Mouse (Mus musculus): ENCODE data around the gene Cass4.

The Cass4 gene

DNA sequence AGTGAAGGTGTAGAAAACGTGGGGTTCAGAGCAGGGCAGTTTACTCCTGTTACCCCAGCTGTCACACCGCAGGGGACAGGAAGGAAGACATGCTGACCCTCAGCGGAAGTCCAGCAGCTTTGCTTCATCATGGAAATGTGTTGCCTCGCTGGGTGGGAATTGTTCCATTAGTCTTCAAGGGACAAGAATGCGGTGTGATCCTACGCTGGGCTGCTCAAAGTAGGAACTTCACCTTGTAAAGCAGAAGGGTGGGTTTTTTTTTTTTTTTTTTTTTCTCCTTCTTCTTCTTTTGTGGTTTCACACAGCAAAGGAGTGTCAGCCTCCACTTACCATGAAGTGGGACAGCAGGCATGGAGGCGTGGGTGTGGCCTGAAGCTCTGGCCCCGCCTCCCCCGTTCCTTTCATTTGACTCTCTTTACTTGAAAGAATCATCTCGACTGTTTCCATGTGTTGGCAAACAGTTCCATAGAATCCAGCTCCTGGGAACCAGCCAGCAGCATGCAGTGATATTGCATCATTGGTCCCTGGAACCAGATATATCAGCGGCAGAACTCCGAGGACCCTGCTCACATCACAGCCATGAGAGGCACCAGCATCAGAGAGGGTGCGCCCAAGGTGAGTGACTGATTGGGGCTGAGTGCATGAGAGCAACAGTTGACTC lies at the start of gene Cass4:
Gene Cass4 (plus strand): TSS at position 404 of the 661 bp plus-strand sequence.
- DNase-seq, result no peak

DNA sequence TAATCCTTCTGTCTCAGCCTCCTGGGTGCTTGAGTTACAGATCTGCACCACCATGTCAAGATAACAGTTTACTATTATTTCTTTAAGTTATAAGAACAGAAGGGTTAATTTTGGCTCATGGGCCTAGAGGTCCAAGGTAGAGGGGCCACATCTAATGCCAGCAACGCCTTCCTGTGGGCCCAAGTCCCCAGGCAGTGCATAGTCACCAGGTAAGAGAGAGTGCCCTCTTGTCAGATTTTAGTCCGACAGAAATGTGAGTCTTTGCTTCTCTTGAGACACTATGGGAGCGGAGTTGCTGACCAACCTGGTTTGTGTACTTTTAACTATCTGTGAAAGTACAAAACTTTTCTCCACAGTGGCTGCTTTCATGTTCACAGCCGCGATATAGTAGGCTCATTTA lies 48.9 kb upstream of the Cass4 start:
- DNase-seq, result no peak

DNA sequence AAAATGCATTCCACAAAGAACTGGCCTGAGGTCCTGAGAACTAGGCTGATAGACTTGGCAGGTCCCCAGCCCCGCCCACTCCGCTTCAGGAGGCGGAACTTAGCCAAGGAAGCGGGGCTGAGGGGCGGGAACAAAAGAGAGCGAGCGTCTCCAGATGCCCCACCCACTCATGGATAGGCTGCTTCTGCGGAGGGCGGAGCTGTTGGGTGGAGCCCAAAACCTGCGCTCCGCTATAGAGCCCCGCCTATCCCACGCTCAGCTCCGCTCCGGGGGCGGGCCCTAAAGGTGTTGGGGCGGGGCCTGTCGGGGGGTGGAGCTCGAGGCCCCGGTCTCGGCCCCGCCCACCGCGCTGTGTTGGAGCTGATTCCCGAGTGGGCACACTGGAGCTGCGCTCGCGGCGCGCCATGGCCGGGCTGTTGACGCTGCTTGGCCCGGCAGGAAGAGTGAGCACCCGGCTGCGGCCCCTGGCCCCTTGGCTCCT lies 48.3 kb upstream of the Cass4 start, which contains the start of gene Fam210b:
Gene Fam210b (plus strand): TSS at position 308 of the 481 bp plus-strand sequence.
- peak; percentile 90 to 92 for DNase-seq

GRCm38 (mm10) chr2:172346034-172346929 lies 47.3 kb upstream of the Cass4 start:
- peak; percentile 41 to 42 for DNase-seq

DNA sequence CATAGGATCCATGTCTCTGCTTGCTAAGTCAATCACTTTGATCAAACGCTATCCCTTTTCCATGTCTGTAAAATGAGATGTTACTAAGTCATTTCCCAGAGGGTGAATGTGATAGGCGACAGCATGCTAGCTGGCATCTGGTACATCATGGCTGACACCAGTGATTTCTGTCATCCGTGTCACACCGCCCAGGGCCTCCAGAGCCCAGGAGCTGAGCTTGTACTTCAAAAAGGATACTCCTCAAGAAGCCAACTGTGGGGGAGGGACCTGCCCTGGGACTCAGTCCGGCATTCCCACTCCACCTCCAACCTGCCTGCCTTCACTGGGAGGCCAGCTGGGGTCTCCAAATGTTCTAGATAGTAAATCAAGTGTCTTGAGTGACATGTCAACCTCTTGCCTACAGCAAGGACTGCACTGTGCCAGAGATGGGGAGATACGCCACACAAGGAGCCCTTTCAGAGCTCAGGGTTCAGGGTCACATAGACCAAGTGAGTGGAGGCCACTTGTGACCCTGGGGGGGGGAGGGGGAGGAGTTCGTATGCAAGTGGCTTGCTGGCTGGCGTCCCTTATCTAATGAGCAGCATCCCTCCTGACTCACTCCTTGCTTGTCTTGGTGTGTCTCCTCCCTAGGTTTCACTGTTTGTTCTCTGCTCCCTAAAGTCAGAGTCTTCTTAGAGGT lies 46.5 kb upstream of the Cass4 start:
- no peak for DNase-seq

GRCm38 (mm10) chr2:172348297-172348950 lies 45.2 kb upstream of the Cass4 start:
- DNase-seq, result no peak

GRCm38 (mm10) chr2:172349776-172350175 lies 43.8 kb upstream of the Cass4 start:
- no peak for DNase-seq

DNA sequence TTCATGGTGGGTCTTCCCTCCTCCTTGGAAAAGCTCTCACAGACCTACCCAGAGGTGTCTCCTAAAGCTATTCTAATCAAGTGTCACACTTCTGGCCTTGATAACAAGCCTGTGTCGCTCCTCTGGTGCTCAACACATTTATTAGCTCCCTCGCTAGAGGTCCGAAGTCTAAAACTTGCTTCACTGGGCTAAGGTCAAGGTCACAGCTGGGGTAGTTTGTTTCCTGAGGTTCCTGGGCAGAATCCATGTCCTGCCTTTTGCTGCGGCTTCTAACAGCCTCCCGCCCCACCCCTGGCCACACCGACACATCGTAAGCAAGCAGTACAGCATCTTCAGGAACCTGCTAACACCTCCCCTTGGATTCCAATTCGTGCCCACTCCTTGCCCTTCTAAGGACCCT lies 42.8 kb upstream of the Cass4 start:
- DNase-seq, result no peak

- DNase-seq, result no peak
These were observed 40.4 kb upstream of the Cass4 start for GRCm38 (mm10) chr2:172353218-172353617.

GRCm38 (mm10) chr2:172354761-172355160 lies 38.8 kb upstream of the Cass4 start:
- DNase-seq, result no peak

DNA sequence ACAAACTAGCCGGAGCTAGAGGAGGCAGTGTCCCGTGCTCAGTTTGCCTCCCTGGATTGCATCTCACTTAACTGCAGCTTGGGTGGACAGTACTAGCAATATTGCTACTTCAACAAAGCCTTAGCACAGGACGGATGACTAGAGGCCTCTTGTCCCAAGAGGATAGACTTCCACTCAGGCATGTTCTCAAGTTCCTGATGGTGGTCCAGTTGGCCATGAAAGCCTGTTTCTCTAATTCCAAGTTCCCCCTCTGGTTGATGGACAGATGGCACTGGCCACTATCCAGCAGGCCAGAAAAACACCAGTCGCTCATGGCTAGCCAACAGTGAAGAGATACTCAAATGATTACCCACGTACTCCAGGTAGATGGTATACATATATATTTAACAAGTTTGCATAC lies 37.8 kb upstream of the Cass4 start:
- DNase-seq, result no peak

GRCm38 (mm10) chr2:172363176-172363575 lies 30.4 kb upstream of the Cass4 start:
- no peak for DNase-seq

DNA sequence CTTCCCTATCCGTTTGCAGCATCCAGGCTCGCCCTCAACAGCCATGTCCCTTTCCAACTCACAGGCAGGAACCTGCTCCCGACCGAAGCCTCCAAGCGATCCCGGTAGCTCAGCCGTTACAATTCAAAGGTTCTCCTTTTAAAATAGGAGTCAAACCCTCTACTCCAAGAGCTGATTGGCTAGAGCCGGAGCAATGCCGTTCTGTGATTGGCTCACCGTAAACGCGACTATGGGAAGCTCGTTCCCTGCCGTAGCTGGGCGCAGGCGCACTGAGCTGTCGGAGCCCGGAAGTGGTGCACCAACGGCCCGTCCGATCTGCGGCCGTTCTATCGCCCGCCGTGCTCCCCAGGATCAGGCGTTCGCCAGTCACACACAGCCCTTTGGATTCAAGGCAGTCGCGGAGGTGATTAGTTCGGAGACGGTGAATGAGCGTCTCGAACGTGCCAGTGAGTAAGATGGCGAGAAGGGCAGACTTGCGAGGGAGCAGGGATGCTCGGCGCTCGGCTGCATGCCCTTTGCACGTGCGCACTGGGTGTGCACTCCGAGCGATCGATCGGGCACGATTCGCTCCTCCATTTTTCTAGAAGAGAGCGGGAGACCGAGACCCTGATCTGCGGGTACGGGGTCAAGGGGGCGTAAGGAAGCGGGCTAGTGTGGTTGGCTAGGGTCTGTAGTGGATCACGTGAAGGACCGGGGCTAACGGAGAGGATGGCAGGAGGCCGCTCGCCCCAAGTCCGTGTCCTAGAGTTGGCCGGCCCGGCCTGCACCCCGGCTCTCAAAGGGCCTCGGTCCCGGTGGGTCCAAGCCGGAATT lies 23.0 kb upstream of the Cass4 start, which contains the start of the genes Aurka and Cstf1:
Gene Aurka (minus strand): TSS at position 125 of the 813 bp plus-strand sequence.
Gene Cstf1 (plus strand): TSS at position 271 of the 813 bp plus-strand sequence.
- peak; percentile 94 to 97 for DNase-seq

DNA sequence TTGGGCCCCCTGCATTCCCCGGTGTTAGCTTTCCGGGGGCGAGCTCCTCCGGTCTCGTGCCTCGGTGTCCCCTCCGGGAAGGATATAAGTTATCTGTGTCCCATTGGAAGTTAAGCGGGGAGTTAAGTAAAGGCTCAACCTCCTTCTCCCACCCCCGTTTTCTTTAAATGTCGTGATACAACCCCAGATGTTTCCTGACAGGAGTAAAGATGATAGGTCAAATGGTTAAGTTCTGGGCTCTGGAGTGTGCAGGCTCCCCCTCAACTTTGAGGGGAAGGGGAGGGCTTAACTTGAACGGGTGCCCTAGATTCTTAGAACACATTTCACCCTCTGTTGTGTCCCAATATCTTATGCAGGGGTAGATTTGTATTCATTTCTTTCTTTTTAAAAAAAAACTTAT lies 22.3 kb upstream of the Cass4 start:
- no peak for DNase-seq

- no peak for DNase-seq
These were observed 17.0 kb upstream of the Cass4 start for GRCm38 (mm10) chr2:172376551-172376950.

GRCm38 (mm10) chr2:172376999-172377515 lies 16.5 kb upstream of the Cass4 start:
- no peak for DNase-seq

DNA sequence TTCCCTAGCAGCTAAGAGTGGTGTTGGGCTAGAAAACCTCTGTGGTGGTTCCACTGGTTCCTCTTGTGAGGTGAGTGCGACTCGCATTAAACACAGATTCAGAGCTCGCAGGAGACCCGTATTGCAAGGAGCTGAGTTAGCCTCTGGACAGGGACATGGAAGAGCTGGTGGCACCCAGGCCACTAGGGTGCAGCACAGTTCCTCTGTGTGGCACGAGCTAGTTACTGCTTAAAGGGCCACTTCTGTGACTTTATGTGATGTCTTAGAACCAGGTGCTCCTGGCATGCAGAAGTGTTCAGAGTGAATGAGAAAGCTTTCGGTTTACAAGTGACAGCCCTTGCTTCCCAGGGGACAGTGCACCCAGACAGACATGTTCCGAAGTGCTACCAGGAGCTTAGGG lies 15.3 kb upstream of the Cass4 start:
- no peak for DNase-seq

GRCm38 (mm10) chr2:172380513-172380912 lies 13.1 kb upstream of the Cass4 start:
- DNase-seq, result no peak

DNA sequence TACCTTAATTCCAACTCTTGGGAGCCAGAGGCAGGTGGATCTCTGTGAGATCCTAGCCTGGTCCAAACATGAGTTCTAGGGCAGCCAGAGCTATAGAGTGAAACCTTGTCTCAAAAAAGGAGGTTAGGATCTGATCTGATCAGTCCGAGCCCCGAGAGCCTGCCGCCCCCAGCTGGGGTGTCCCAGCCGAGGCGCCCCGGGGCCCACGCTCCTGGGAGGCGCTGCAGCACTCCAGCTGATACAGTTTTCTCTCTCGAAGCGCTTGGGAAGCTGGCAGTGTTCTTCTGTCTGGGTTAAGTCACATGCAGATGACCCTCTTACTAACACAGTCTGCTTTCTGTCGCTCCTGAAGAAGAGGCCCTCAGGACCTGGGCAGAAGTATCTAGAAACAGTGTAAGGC lies 12.3 kb upstream of the Cass4 start:
- DNase-seq, result no peak

- no peak for DNase-seq
These were observed 11.7 kb upstream of the Cass4 start for GRCm38 (mm10) chr2:172381898-172382297.

- no peak for DNase-seq
These were observed 8.9 kb upstream of the Cass4 start for GRCm38 (mm10) chr2:172384715-172385114.
